Mouse (Mus musculus) hindbrain, embryonic 16.5 days (tissue): ENCODE measurements around the gene Lrrn4cl. TPM values are rescaled to one million over a fixed set of nuclear protein-coding genes. Genes with fewer than 3 reads are reported as not detected.
"Not testable (repeated sequence)": the region's sequence is repeated elsewhere in the genome, so short reads cannot be mapped to it uniquely, and the experiment has no call there.

ENCODE experiments used
- ATAC-seq: fragments of 200-750 bp; cut with Nextera tagmentation; 2 replicates; pipeline ENCODE4 v1.8.0; 2017; ENCODE audit warnings: moderate TSS enrichment, moderate library complexity
- H3K27ac ChIP-seq: fragments of 300-500 bp; sonication (generic); 2 replicates; pipeline ENCODE4 v1.5.1; 2014; ENCODE audit warnings: low read depth, mild to moderate bottlenecking, control low read depth, low read length, moderate library complexity
- H3K27me3 ChIP-seq: fragments of 300-500 bp; sonication (generic); replicated peaks from 2 replicates; pipeline ENCODE4 v1.6.1; 2014; ENCODE audit warnings: low read length; ENCODE audit not compliant: control insufficient read depth, insufficient read depth
- H3K36me3 ChIP-seq: fragments of 300-500 bp; sonication (generic); 2 replicates; pipeline ENCODE4 v1.6.1; 2014; ENCODE audit warnings: mild to moderate bottlenecking, low read length, moderate library complexity, mixed read lengths; ENCODE audit not compliant: control insufficient read depth, insufficient read depth
- H3K4me1 ChIP-seq: fragments of 300-500 bp; sonication (generic); 2 replicates; pipeline ENCODE4 v1.6.1; 2014; ENCODE audit warnings: low read depth, low read length; ENCODE audit not compliant: control insufficient read depth, insufficient read depth
- H3K4me2 ChIP-seq: fragments of 300-500 bp; sonication (generic); 2 replicates; pipeline ENCODE4 v1.6.1; 2014; ENCODE audit warnings: mild to moderate bottlenecking, low read length, control low read depth, moderate library complexity
- H3K4me3 ChIP-seq: fragments of 300-500 bp; sonication (generic); 2 replicates; pipeline ENCODE4 v1.5.1; 2014; ENCODE audit warnings: mild to moderate bottlenecking, low read length, control low read depth, moderate library complexity
- H3K9ac ChIP-seq: fragments of 300-500 bp; sonication (generic); 2 replicates; pipeline ENCODE4 v1.6.1; 2014; ENCODE audit warnings: low read depth, mild to moderate bottlenecking, control low read depth, low read length, moderate library complexity
- H3K9me3 ChIP-seq: fragments of 300-500 bp; sonication (generic); 2 replicates; pipeline ENCODE4 v1.6.1; 2014; ENCODE audit warnings: mild to moderate bottlenecking, low read length, moderate library complexity; ENCODE audit not compliant: control insufficient read depth
- WGBS: fragments of 180-500 bp; shearing (Covaris S2); extraction: QIAGEN DNeasy Blood & Tissue Kit; methylation state at CpG from one replicate; pipeline ENCODE4 v1.1.7; 2014; 5-methylcytosine and 5-hydroxymethylcytosine counted together
- polyA plus RNA-seq: library from polyadenylated mRNA; unstranded; fragments of >200 nt; fragmentation: Nextera tagmentation; extraction: Ambion mirVana; gene quantifications from 2 replicates; pipeline ENCODE4 v1.2.1, GENCODE M21; 2015

Gene Lrrn4cl
- polyA plus RNA-seq, 1 experiment from 2014 or later, result 0.94 TPM

- ATAC-seq, H3K27me3 ChIP-seq, H3K27ac ChIP-seq, H3K4me2 ChIP-seq, H3K9ac ChIP-seq, H3K9me3 ChIP-seq, H3K4me3 ChIP-seq, H3K4me1 ChIP-seq: not testable (repeated sequence)
- H3K36me3 ChIP-seq, result peaks cover 20% of the 10 kb centered on the region
- WGBS, result 97% methylated on average over 10 of the region's 10 CpGs
Observed at GRCm38 (mm10) chr19:8836327-8836726, 14.2 kb upstream of the Lrrn4cl start.

GRCm38 (mm10) chr19:8837251-8837791 is 13.2 kb upstream of the Lrrn4cl start, which contains the start of gene Bscl2:
TSS of gene Bscl2 (plus strand) at chr19:8837467.
- Histone ChIP-seq H3K9ac (peak within 1 kb of the TSS; percentile 75), H3K4me3 (peak within 1 kb of the TSS; percentile 55), H3K9me3 (no peaks in the 10 kb centered on the region), H3K4me2 (peak within 1 kb of the TSS; percentile 89), H3K27me3 (no peaks in the 10 kb centered on the region), H3K36me3 (peaks cover 12% of the 10 kb centered on the region), H3K27ac (peak within 1 kb of the TSS; percentile 97), H3K4me1 (peaks cover 10% of the 10 kb centered on the region)
- under 1% methylated on average over 38 of the region's 38 CpGs for whole genome bisulfite sequencing
- peak; percentile 73 for ATAC-seq

GRCm38 (mm10) chr19:8838041-8838730 is 12.4 kb upstream of the Lrrn4cl start:
- Histone ChIP-seq H3K4me1 (peaks cover 12% of the 10 kb centered on the region), H3K9ac (peak overlapping the region; percentile 75), H3K27me3 (no peaks in the 10 kb centered on the region), H3K4me2 (peak overlapping the region; percentile 89), H3K9me3 (no peaks in the 10 kb centered on the region), H3K36me3 (peaks cover 13% of the 10 kb centered on the region), H3K27ac (peak overlapping the region; percentile 97), H3K4me3 (peak overlapping the region; percentile 55)
- WGBS, result 2% methylated on average over 15 of the region's 15 CpGs
- peak; percentile 6; the same call in 1 of the 2 replicates for ATAC-seq

- H3K9me3 ChIP-seq, result no peaks in the 10 kb centered on the region
- 23% methylated on average over 11 of the region's 11 CpGs for WGBS
- H3K4me1 ChIP-seq, result peaks cover 12% of the 10 kb centered on the region
- peak; percentile 91 for ATAC-seq
- H3K36me3 ChIP-seq, result peaks cover 11% of the 10 kb centered on the region
- peak within 1 kb of the TSS; percentile 75 for H3K9ac ChIP-seq
- H3K4me3 ChIP-seq, result peak within 1 kb of the TSS; percentile 55
- peak within 1 kb of the TSS; percentile 97 for H3K27ac ChIP-seq
- peak within 1 kb of the TSS; percentile 89 for H3K4me2 ChIP-seq
- no peaks in the 10 kb centered on the region for H3K27me3 ChIP-seq
Observed at GRCm38 (mm10) chr19:8839103-8839907, 11.3 kb upstream of the Lrrn4cl start, which contains the start of gene Gng3. TSS of gene Gng3 (minus strand) at chr19:8839194.

GRCm38 (mm10) chr19:8839908-8840791 is 10.4 kb upstream of the Lrrn4cl start:
- Histone ChIP-seq H3K9me3 (no peaks in the 10 kb centered on the region), H3K9ac (peak overlapping the region; percentile 75), H3K4me2 (peak overlapping the region; percentile 89), H3K27me3 (no peaks in the 10 kb centered on the region), H3K4me1 (peaks cover 12% of the 10 kb centered on the region), H3K27ac (peak overlapping the region; percentile 97), H3K36me3 (peaks cover 7% of the 10 kb centered on the region), H3K4me3 (peak overlapping the region; percentile 55)
- peak; percentile 25 for ATAC-seq
- WGBS, result 12% methylated on average over 29 of the region's 29 CpGs

- H3K4me1 ChIP-seq, result peaks cover 12% of the 10 kb centered on the region
- no peaks in the 10 kb centered on the region for H3K27me3 ChIP-seq
- WGBS, result 94% methylated on average over 7 of the region's 7 CpGs
- peak overlapping the region; percentile 89 for H3K4me2 ChIP-seq
- ATAC-seq, result no peak
- H3K36me3 ChIP-seq, result peaks cover 10% of the 10 kb centered on the region
- no peak overlapping the region; the same call in 1 of the 2 replicates for H3K27ac ChIP-seq
- H3K9me3 ChIP-seq, result no peaks in the 10 kb centered on the region
- peak overlapping the region; percentile 55 for H3K4me3 ChIP-seq
- H3K9ac ChIP-seq, result peak overlapping the region; percentile 75
Observed at GRCm38 (mm10) chr19:8841012-8841411, 9.6 kb upstream of the Lrrn4cl start.

- Histone ChIP-seq H3K4me2 (no peak overlapping the region), H3K9me3 (no peaks in the 10 kb centered on the region), H3K4me1 (peaks cover 12% of the 10 kb centered on the region), H3K36me3 (peaks cover 21% of the 10 kb centered on the region), H3K9ac (no peak overlapping the region), H3K4me3 (no peak overlapping the region), H3K27ac (no peak overlapping the region), H3K27me3 (no peaks in the 10 kb centered on the region)
- no peak for ATAC-seq
- WGBS, result 92% methylated on average over 6 of the region's 6 CpGs
Observed at GRCm38 (mm10) chr19:8842961-8843360, 7.6 kb upstream of the Lrrn4cl start.

- Histone ChIP-seq H3K27ac (no peak overlapping the region), H3K4me1 (peaks cover 12% of the 10 kb centered on the region), H3K9me3 (no peaks in the 10 kb centered on the region), H3K4me2 (no peak overlapping the region), H3K9ac (no peak overlapping the region), H3K27me3 (no peaks in the 10 kb centered on the region), H3K4me3 (no peak overlapping the region), H3K36me3 (peaks cover 23% of the 10 kb centered on the region)
- ATAC-seq, result no peak
- WGBS, result 62% methylated on average over 5 of the region's 5 CpGs
Observed at GRCm38 (mm10) chr19:8844371-8845129, 6.0 kb upstream of the Lrrn4cl start.
